Mouse (Mus musculus) yolk sac, embryonic 10.5 days (tissue): ENCODE results near the gene Stk32b.

ENCODE experiments used
- DNase-seq: peaks from one replicate; pipeline ENCODE4 v3.0.0-alpha.2; 2017; ENCODE audit warnings: low spot score

Gene Stk32b

DNA sequence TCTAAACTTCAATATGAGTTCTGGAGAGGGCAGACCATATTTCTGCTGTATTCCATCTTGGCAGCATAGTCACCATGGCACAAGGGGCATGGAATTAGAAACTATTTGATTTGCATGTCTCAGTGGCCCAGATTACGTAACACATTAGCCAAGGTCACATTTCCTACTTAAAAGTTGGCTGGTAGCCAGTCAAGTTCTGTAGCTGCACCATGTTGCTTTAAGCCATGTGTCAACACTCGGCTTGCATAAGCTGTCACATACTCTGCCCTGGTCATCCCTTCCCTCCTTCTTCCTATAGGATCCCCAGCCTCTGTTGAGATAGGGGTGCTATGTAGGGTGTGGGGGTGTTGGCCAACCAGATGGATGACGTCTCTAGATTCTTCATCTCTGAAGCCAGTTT lies 196.5 kb downstream of the Stk32b start:
- no peak for DNase-seq

DNA sequence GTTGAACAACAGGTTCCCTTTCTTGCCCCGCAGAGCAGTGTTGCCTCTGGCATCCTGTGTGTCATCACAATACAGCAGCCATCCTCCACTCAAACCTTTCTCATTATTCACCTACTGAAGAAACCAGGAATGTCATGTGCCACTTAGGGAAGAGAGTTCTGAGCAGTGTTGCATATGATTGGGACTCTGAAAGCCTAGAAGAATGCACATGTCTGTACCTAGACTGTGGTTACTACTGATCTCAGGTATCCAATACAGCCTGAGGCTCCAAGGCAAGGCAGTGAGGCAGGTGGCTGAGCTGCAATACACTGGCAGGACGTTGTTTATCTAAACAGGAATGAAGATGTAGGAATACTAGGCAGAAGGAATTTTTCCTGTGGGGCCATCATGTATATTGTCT lies 204.5 kb downstream of the Stk32b start:
- no peak for DNase-seq

DNA sequence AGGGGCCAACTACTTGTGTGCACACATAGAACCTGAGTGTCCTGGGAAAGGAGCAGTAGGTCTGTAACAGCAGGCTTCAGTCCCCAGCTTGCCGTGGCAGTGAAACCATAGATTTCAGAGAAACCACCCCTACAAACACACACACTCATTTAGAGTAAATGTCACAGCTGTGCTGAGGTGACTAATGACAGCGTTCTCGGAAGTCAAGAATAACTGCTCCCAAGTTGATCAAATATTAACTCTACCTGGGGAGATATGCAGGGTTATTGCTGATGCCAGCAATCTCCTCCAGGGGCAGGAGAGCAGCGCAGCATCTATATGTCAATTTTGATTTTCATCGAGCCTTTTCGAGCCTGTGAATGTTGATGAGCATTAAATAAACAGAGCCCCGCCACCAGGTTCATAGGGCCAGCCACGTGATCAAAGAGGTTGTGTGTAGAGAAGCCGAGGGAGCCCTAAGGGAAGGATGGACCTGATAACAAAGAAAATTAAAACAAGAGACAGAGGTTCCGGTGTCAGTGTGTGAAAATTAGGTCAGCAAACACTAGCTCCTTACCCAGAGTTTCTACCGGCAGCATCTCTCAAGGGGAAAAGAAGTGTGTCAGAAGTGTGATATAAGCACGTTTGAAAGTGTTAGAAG lies 210.0 kb downstream of the Stk32b start:
- DNase-seq, result no peak

DNA sequence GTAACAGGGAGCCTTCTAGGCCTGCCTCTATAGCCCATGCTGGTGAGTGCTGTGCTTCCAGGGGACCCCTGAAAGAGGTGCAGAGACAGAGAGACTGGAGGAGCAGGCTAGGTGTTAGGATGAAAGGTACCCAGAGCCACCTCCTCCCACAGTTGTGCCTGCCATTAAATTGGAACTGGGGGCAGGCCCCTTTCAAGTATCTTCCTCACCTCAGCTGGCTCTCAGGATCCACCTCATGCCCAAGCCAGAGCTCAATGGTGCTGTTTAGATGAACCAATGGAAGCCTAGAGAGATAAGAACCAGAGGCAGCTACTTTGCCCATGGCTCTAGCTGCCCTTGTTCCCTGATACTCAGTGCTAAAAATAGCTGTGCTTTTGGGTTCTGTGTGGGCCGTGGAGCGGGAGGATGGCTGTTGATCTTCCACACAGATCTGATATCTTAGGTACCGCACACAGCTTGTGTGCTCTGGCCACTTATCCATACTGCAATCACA lies 221.9 kb downstream of the Stk32b start:
- no peak for DNase-seq

DNA sequence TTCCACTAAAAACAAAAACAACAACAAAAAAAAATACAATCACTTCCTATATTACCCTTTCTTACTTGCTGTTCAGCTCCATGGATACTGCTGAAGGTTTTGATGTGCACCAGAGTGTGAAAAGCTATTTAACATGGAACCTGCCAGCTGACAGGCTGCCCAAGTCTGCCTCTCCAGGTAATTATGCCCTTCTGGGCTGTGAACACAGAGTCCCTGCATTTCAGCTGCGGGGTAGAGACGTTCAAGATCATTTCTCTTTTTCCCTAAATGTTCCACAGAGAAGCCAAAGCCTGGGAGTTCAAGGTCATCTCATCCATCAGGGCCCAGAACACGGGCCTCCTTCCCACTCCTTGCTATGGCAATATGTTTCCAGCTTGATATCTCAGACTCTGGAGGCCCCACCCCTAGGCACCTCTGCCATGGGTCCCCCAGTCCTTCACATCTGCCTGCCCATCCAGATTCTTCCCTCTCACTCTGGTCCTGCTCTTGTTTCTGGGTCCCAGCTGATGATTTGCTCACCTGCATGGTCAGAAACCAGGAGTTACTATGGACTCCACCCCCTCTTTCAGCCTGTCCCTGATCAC lies 244.9 kb downstream of the Stk32b start:
- no peak for DNase-seq

DNA sequence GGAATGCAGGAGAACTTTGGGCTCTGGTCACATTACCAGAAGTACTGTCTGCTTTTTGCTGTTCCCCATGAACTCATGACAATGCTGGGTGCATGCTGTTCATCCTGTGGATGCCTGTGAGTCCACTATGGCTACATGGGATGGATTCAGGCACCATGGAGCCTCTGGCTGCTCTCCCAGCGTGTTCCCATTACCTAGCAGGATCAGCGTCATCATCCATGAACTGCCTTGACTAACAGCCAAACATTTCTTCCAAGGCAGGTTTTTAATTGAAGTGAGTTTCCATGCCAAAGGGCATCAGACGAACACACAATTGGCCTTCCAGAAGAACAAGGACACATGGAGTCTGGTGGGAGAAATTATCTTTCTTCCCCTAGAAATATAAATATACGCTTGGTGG lies 245.4 kb downstream of the Stk32b start:
- DNase-seq, result no peak

DNA sequence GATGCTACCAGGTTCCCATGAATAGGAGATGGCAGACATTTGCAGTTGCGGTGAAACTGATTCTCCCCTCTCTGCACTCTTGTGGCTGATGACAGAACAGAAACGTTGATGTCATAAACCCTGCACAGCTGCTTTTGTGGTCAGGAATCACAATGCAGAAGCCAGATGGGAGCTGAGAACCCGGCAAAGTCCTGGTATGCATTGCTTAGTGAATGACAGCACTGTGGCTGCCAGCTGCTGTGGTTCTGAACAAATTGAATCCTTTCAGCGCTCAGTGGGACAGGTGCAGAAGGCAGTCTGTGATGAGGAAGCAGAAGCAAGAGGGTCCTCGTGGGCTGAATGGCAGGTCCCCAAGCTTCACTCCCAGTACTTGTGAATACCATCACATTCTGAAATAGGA lies 247.9 kb downstream of the Stk32b start:
- DNase-seq, result no peak

DNA sequence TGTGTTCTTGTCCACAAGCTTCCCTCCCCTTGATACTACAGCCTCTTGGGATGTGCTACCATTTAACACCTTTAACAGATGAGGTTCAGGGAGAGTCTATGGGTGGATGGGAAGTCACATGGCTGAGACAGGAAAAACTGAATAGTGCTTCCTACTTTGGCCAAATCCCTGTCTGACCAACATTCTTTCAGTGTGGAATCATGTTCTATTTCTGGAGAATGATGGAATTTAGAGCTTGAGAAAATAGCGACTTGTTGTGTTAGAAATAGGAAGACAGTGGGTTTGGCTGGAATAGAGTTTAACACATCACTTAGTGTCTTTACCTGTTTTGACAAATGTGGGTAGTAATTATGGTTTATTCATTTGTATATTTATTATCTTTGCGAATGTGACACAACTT lies 249.3 kb downstream of the Stk32b start:
- no peak for DNase-seq

DNA sequence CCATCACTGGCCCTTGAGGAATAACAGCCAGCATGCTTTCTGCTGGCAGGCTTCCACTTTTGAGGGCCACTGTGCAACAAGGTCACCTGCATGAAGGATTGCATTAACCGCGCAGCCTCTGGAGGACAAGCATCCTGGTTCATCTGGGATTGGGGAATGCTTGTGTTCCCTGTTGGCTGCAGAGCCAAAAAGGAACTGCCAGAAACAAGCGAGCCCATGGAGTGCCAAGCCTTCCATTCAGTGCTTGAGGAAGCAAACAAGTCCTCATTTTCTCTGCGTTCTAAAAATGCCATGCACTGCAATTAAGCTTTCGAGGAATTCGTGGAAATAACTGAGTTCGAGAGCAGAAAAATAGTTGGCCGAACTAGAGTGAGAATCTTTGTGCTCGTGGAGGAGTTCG lies 251.5 kb downstream of the Stk32b start:
- DNase-seq, result no peak

DNA sequence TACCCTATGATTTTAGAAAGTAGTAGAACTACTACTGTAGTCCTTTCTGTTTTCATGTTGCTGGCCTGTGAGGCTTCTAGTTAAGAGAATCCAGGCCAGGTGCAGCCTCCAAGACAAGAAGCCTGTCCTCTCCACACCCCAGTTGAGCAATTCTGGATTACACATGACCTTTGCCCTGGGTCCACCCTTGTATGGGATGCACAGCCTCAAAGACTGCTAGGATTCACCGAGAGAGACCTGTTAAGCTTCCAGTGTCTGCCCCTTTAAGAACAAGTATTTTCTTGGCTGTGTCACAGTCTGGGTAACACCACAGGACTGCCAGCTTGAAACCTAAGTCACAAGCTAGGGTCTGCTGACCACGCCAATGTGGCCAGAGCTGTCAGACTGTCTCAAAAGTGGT lies 258.7 kb downstream of the Stk32b start:
- DNase-seq, result no peak

DNA sequence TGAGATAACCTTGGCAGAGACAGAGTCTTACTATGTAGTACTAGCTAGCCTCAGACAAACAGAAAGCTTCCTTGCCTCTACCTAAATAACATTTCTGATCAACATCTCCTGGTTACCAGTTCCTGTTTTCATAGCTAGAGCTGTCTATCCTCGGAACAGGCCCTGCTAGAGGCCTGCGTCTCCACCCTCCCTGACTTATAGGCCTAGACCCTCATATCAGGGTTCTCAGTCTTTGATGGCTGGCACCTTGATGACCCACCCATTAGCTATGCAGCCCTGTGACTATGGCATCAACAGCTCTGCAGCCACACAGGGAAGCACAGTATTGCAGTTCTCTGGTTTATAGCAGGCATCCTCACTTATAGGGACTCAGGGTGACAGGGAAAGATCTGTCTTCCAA lies 259.1 kb downstream of the Stk32b start:
- DNase-seq, result no peak

DNA sequence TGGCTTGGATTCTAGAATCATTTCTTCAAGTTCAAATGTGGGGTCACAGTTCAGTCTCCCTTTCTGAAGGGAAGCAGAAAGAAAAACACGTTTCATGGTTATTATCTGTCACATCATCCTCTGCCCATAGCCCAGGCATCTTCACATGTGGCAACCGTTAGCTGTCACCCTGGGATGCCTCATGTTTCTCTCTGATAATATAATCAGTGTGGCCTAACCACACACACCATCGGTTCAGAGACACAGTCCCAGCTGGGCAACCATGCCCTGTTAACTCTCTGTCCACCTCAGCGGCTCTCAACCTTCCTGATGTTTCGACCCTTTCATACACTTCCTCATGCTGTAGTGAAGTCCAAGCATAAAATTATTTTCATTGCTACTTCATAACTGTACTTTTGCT lies 259.8 kb downstream of the Stk32b start:
- no peak for DNase-seq

DNA sequence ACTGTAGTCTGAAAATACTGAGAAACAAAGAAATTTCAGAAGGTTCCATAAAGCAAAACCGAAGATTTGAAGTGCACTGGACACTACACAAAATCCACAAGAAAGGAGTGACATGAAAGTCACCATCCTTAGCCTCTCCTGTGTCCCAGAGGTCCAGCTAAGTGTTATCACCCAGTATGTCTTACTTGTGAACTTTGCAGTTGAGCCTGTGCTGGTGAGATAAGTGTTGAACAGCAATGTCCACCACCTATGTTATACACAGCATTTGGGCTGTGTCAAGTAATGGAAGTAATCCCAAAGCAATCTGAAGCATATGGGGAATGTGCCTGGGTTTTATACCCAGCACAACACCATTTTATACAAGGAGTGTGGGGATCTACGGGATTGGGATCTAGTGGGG lies 260.4 kb downstream of the Stk32b start:
- DNase-seq, result no peak

DNA sequence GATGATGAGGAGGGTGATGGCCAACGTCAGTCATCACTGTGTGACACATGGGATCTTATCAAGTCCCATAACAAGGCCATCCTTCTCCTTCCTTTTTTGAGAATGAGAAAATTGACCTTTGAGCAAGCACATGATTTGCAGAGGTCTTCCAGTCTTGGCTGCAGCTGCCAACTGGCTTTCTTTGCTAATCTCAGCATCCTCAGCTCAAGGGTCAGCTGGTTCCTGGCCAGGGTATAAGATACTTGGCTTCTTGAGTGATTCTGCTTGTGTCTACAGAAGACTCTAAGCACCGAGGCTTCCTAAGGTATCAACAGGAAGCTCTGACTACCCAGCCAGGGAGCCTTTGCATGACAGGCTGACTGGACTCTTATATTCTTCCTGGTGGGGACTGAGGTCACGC lies 269.4 kb downstream of the Stk32b start:
- no peak for DNase-seq

DNA sequence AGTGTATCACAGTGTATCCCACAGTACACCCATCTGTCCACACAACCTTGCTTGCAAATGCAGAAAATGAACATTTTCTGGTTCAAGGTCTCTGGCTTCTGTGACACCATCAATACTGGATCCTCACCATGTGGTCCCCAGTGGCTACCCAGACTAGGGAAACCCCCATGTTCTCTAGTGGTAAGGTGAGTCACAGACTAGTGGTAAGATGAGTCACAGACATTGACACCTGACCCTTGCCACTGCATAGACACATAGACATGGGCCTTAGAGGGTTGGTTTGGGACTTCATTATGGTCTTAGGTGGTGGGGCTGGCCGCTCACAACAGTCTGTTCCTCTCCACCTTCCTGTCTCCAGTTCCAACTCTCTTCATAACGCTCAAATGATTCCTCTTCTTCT lies 274.2 kb downstream of the Stk32b start:
- no peak for DNase-seq

DNA sequence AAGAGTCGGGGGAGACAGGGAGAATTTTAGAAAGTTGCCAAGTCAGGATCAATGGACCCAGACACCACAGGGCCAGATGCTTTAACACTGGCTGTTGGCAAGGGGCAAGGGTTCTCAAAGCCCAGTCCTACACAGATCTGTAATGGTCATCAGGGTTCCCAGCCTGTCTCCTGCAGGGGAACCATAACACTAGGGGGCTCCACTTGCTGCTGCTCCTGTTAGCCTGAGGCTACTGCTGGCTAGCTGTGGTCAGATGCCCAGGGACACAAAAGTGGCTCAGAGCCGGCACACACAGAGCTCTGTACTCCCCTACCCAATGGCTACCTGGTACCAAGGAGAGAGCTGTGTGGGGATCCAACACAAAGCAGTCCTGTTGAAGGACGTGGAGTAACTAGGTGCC lies 281.6 kb downstream of the Stk32b start:
- no peak for DNase-seq

DNA sequence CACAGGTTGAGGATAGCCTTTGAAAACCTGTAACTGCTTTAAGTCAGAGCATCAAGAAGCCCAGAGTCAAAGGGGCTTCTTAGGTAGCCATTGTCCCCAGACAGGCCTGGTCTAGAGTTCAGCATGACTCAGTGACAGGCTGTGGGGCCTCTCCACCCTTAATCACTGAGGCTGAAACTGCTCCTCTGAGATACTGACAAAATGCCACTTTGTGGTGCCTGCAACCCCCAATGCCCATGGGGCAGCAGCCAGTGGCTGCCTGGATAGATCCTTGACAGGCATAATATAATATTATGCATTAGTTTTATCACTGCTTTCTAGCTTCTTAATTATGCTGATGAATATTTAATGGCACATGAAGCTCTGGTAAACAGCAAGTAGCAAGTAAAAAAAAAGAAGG lies 289.8 kb downstream of the Stk32b start:
- DNase-seq, result no peak

DNA sequence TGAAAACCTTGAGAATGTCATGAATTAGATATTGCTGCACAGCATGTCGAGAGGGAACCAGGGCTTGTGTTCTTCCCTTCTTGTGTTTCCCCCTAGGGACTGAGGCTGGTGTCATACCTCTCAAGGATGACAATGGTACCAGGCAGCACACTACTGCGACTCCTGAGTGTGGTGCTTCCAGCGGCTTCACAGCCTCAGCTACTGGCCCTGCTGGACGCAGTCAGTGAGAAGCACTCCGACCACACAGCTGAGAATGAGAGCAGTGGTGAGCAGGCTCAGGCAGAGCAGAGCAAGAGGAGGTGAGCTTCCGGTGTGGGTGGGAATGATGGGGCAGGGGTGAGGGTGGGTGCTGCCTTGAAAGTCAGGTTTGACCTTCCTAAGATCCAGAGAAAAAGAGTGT lies 297.9 kb downstream of the Stk32b start:
- DNase-seq, result no peak
